Mouse (Mus musculus) kidney, adult 9 months (tissue): ENCODE results near the gene 2610507B11Rik.

Source experiments
- DNase-seq: peaks from one replicate; pipeline ENCODE4 v3.0.0; 2022

The 2610507B11Rik gene

DNA sequence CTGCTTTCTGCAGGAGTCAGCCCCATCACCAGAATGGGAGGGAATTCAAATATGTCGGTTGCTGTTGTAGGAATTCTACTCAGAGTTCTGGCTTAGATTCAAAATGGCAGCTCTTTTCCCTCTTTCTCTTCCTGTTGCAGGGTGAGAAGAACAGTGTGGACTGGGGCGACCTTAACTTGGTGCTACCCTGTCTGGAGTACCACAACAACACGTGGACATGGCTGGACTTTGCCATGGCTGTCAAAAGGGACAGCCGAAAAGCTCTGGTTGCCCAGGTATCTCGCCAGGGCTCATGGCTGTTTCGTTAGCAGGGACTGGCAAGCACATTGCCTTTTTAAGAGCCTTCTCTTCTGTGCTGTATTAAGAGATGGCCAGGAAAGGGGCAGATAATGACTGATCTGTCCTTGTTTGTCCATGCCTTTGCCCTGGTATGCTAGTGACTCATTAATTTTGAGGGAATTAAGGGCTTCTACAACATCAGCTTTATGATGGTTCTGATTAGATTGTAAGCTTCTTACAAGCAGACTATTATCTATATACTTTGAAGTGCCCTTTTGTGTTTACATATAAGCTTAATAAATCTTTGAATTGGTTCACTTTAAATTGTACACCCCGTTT is 27.7 kb downstream of the 2610507B11Rik start:
- DNase-seq = no peak

DNA sequence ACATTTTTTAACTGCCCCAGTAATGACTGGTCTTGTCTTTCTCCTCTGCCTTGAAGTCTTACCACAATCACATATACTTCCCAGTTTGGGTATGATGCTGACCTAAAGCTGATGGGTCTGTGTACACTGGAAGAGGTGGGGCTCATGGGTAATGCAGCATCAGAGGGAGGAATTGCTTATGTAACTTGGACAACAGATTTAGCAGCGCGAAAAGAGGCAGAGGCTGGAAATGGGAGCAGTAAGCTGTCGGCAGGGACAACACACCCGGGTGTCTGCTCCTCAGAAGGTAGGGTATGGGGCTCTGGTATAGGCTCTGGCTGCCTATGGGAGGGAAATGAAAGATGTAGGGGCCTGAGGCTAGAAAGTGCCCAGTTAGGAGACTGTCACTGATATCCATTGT is 29.1 kb downstream of the 2610507B11Rik start, which contains the start of gene BC030499:
TSS of gene BC030499 (plus strand) at position 188 of the 400 bp plus-strand sequence.
- DNase-seq = no peak

DNA sequence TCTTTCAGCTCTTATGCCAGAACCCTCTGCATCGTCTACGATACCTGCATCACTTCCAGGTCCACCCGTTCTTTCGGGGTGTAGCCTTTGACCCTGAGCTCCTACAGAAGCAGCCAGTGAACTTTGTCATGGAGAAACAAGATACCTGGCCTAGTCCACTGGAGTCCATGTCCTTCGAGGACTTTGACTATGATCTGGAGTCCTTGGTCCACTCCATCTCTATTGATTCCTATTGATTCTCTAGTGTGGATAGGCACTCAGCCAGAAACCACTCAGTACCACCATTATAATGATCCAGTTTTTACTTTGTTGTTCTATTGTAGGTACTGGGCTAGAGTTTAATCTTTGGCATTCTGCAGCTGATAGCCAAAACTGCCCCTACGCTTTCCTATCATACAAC is 33.0 kb downstream of the 2610507B11Rik start:
- DNase-seq = no peak

DNA sequence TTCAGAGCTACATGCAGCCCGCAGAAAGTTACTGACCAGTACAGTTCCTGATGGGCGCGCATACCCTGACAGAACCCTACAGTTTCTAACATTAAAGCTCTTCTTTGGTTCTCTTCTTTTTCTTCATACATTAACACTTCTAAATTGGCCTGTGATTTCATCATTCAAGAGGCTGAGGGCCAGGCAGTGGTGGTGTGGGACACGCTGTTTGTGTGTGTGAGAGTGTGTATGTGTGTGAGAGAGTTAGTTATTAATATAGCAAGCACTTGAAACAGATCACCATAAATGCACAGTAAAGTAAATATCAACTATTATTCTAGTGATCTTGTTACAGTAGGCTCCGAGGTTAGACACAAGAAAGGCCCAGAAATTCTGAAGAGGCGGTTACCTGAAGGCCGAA is 39.4 kb downstream of the 2610507B11Rik start:
- DNase-seq = no peak

DNA sequence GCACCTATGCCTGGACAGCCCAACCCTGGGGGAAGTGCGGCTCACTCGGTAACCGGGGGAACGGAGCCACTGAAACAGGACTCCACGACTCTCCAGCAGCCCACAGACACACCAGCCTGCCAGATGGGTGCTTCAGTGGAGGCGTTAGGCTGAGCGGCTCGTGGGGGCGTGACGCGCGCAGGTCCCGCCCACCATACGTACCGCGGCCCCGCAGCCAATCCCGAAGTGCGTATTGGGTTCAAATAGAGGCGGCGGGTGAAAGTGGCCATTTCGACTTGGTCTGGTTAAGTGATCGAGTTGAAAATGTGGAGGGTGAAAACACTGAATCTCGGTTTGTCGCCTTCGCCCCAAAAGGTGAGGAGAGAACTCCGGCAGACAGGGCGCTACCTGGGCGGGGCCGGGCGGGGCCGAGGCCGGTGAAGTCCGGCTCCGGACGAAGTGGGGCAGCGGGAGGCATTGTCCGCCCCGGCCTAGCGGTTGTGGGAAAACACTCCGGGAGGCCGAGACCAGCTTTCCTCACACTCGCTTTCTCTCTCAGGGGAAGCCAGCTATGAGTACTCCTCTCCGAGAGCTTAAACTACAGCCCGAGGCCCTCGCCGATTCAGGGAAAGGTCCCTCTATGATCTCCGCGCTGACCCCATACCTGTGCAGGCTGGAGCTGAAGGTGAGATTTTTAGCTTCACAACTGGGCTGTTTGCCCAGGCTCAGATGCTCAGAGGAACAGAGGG is 40.0 kb downstream of the 2610507B11Rik start, which contains the start of gene Spag5:
TSS of gene Spag5 (plus strand) at position 173 of the 728 bp plus-strand sequence.
- DNase-seq = peak; percentile 91

DNA sequence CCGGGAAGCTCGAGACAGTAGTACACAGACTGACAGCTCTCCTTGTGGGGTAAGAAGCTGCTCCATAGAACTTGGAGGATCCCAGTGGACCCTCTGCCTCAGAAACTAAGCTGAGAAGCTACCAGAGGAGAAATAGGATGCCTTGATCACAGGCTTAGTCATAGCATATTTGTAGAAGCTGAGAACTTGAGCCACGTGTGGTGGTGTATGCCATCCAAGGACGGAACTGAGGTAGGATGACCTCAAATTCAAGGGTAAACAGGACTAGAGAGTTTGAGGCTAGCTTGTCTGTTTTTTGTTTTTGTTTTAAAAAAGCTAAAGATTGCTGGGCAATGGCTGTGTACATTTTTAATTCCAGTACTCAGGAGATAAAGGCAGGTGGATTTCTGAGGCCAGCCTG is 43.7 kb downstream of the 2610507B11Rik start:
- DNase-seq = no peak

DNA sequence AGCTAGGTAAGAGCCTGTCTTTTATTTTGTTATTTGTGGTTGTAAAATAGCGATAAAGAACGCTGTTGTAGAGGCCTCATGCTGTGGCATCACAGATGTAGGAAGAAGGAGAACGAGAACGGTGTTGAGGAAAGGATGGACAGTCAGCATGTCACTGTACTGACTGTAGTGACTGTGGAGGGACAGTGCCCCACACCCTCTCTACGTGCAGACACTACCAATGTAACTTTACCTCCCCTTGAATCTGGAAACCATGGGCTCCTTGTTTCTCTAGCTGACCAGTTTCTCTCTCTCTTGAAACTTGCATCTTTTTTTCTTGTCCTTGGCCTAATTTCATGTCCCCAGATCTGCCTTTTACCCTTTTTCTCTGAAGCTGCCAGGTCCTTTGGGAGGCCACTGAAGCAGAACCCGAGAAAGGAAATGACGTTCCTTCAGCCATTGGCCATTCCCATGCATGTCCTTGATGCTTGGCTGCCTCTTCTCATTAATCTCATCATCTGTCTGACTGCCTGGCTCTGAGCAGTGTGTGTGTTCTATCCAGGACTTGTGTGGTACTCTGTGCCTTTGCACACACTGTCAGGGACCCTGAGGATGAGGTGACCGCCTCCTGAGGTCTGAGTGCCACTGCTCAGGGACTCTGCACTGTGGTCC is 49.4 kb downstream of the 2610507B11Rik start:
- no peak for DNase-seq

DNA sequence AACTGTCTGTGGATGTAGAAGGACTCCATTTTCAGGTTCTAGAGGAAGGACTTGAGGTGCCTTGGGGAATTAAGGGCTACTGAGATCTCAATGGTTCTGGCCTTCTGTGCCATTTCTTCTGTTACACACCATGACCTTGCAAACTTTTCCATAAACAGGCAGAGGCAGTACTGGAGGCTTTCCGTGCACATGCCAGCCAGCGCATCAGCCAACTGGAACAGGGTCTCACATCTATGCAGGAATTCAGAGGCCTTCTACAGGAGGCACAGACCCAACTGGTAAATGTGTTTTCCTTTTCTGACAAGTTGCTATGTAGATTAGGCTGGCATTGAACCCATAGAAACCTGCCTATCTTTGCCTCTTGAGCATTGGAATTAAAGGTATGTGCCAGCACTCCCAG is 52.1 kb downstream of the 2610507B11Rik start:
- DNase-seq = no peak

DNA sequence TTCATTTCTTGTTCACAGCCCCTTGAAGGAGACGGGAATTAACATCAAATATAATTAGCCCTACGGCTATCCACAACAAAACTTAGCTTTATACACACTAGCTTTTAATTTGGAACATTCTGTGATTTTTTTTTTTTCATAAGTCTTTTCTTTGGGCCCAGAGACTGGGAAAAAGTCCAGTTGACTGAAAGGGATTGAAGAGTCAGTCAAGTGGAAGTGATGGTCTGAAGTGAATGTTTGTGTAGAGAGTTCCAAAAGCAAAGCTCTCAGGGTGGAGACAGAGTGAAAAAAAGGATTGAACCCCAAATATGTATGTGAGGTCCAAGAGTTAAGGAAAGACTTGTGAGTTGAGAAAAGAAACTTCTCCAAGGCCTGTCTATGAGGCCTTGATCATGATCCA is 56.9 kb downstream of the 2610507B11Rik start:
- DNase-seq = no peak

DNA sequence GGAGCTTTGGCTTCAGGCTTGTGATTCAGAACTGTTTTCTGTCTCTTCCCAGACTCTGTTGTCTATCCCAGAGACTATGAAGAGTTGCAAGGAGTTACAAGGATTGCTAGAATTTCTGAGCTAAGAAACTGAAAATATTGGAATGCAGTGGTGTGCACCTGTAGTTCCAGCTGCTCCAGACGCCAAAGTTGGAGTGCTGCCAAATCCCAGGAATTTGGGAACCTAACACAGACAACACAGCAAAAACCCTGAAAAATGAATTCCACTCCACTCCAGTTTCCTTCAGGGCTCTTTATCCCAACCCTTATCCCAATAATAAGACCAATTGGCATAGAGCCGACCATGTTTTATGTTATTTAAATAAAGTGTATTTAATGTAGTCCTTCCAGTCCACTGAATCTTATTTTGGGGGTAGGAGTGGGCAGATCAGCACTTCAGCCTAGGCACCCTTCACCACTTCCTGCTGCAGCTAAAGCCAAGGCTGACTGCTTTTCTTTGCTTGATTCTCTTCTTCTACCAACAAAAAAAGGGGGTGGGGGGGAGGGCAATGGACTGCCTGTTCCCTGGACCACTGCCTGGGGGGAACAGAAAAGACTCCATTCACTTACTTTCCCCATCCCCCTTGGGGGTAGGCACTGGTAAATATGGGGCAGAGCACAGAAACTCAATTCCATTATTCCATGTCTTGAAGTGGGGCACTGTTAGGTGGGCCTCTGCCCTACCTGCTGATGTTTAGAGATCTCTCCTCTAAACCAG is 60.7 kb downstream of the 2610507B11Rik start:
- no peak for DNase-seq

DNA sequence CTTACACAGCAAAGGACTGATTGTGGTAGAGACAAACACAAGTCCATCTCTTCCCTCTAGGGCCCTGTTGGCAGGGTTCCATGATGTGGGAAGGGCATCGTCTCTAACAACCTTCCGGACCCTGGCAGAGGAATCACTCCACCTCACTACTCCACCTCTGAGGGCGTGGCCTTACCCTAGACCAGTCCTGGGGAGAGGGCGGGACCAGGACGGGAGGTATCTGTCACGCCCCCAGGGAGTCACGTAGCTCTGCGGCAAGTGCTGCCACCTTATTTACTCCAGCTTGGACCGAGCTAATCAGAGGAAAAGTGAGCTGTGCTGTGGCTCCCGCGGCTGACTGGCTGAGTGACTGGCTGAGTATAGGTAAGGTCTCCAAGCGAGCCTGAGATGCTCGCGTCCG is 61.3 kb downstream of the 2610507B11Rik start, which contains the start of gene Aldoc:
TSS of gene Aldoc (plus strand) at position 109 of the 400 bp plus-strand sequence.
- peak; percentile 95 for DNase-seq

DNA sequence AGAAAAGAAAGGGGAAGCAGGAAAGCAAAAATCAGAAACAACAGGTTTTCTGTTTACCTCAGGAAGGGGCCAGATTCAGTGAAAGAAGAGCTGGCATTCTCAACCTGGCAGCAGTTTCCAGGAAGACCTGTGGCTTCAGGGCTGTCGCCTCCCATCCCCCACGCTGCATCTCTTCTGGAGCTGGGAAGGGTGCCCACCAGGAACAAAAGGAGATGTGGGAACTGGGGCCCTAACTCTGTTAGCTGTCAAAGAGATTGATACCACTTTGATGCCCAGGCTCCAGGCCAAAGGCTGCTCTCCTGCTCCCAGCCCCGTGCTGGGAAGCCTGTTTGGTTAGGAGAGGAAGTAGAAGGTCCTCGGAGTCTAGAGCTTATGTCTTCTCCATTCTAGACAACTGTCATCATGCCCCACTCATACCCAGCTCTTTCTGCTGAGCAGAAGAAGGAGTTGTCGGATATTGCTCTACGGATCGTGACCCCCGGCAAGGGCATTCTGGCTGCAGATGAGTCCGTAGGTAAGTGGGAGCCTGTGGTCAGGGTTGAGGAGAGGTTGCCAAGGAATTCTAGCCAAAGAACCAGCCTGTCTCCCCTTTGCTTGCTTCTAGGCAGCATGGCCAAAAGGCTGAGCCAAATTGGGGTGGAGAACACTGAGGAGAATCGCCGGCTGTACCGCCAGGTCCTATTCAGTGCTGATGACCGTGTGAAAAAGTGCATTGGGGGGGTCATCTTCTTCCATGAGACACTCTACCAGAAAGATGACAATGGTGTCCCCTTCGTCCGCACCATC is 62.6 kb downstream of the 2610507B11Rik start:
- no peak for DNase-seq

DNA sequence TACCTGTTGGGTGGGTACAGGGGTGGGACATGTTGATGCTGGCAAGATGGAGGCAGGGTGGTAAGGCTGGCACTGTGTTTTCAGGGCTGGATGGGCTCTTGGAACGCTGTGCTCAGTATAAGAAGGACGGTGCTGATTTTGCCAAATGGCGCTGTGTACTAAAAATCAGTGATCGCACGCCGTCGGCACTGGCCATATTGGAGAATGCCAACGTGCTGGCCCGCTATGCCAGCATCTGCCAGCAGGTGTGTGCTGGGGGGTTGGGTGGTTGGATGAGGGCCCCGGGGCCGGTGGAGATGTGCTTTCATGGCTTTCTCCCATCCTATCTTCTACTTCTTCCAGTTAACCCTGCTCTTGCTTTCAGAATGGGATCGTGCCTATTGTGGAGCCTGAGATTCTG is 63.4 kb downstream of the 2610507B11Rik start:
- no peak for DNase-seq

DNA sequence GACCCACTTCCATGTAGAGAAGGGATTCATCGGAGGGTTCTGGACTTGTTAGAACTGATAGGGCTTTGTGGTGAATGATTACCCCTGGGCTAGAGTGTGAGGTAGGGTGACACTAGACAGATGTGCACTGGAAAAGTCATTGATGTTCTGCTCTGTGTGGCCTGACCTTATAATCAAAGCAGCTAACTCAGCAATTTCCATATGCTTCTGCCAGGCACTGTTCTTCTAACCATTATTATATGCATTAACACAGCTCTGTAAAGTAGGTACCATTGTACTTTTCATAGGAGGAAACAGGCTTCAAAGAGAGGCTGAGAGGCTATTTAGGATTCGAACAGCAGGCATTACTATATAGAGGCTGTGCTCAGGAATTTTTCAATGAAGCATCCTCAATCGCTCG is 65.7 kb downstream of the 2610507B11Rik start:
- DNase-seq = no peak

DNA sequence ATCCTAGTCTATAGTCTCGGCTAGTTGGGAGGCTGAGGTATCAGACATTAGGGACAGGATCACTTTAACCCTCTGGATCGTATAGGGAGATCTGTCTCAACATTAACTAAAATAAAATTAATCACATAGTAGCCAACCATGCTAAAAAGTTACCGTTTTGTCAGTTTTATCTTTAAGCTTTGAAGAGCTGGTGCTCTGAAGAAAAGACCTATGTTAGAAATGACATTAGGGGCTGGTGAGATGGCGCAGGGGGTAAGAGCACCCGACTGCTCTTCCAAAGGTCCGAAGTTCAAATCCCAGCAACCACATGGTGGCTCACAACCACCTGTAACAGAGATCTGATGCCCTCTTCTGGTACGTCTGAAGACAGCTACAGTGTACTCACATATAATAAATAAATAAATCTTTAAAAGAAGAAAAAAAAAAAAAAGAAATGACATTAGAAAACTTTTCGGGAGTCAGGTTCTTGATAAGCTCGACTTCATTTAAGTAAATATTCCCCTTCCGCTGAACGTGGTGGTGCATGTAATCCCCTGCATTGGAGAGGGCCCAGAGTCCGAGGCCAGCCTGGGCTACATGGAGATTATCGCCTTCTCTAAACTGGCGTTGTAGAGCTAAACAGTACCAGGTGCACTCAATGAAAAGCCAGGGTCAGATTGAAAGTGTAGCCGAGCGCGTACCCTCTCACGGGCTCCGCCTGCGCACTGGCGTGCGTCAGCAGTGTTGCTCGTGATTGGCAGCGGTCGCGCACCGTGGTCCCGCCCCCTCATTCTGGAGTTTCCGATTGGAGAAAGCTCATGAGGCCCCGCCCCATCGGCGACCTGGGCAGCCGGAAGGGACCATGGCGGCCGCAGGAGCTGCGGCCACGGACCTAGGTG is 66.3 kb downstream of the 2610507B11Rik start, which contains the start of gene Pigs:
TSS of gene Pigs (plus strand) at position 782 of the 878 bp plus-strand sequence.
- DNase-seq = peak; percentile 98

DNA sequence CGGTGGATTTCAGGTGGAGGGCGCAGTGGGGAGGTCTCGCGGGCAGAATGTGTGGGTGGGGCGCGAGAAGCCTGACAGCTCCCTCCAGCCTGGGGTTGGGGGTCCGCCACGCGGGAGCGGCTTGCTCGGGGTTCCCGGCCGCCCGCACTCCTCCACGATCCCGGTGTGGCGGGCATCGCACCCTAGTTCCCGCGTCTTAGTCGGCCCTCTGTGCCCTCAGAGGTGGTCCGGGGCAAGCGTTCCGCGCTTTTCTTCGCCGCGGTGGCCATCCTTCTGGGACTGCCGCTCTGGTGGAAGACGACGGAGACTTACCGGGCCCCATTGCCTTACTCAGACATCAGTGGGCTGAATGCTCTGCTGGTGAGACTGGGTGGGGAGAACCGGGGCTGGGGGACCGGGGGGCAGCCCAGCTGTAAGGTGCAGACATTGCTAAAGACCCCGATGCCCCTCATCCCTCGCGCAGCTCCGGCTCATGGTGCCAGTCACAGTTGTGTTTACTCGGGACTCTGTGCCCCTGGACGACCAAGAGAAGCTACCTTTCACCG is 67.0 kb downstream of the 2610507B11Rik start:
- no peak for DNase-seq

DNA sequence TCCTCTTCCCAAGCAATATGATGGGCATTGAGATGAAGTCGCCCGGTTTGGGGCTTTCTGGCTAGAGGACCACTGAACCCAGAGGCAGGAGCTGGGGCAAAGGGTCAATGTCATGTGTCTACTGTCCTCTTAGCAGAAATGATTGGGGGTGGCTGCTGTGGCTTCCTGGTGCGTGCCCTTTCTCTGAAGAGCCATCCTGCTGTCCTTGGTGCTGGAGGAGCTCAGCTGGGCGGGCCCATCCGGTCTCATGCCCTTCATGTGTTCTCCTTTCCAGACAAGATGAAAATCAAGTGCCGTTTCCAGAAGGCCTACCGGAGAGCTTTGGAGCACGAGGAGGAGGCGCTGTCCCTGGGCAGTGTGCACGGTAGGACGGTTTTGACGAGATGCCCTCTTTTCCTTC is 71.1 kb downstream of the 2610507B11Rik start:
- DNase-seq = no peak

DNA sequence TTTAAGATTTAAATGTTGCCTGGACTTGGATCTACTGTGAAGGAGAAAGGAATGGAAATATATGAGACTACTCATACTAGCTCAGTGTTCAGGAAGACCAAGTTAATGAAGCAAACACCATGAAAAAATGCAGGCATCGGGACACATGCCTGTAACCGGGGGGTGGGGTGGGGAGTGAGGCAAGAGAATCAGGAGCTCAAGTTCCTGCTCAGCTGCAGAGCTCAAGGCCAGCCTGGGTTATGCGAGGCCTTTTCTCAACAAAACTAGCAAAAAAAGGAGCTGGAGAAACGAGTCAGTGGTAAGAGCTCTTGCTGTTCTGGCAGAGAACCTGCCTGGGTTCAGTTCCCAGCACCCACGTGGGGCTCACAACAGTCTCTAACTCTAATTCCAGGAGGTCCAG is 72.4 kb downstream of the 2610507B11Rik start:
- no peak for DNase-seq

DNA sequence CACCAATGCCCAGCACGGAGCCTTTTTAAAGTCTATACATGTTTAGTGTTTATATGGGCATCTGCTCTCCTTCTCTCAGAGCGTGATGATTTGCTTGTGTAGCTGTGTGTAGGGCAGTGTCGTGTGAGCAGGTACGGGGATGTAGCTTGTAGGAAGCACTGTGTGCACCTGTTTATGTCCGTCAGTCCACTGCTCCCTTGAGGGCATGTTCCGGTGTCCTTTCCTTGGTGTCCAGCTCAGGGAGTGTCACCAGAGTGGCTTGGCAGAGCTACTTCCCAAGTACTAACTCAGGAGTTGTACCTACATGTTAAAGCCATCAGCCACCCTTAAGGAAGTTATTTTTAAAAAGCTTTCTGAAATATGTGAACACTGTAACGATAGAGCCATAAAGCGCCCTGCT is 75.5 kb downstream of the 2610507B11Rik start:
- DNase-seq = no peak
